Mouse (Mus musculus) splenic B cell, adult 2 months (primary cell): ENCODE results near the gene Grsf1.

Experiments used
- DNase-seq: peaks from one replicate; pipeline ENCODE4 v3.0.0-alpha.2; 2011; ENCODE audit warnings: low read depth, low spot score
- H3K27me3 ChIP-seq: 2 replicates; pipeline ENCODE4 v1.6.1; 2012; ENCODE audit warnings: mild to moderate bottlenecking, low read length, moderate library complexity, mixed read lengths; ENCODE audit not compliant: control insufficient read depth, poor library complexity, insufficient read depth, severe bottlenecking
- H3K36me3 ChIP-seq: 2 replicates; pipeline ENCODE4 v1.6.1; 2012; ENCODE audit warnings: mild to moderate bottlenecking, low read length, moderate library complexity, mixed read lengths; ENCODE audit not compliant: control insufficient read depth, poor library complexity, insufficient read depth, severe bottlenecking

Gene Grsf1

GRCm38 (mm10) chr5:88693057-88693456 lies 17.1 kb upstream of the Grsf1 start:
- no peaks in the 10 kb centered on the region for H3K27me3 ChIP-seq
- H3K36me3 ChIP-seq, result no peaks in the 10 kb centered on the region
- DNase-seq, result peak; percentile 17

GRCm38 (mm10) chr5:88692586-88692985 lies 16.6 kb upstream of the Grsf1 start:
- H3K27me3 ChIP-seq, result no peaks in the 10 kb centered on the region
- no peaks in the 10 kb centered on the region for H3K36me3 ChIP-seq
- no peak for DNase-seq

- no peaks in the 10 kb centered on the region for H3K27me3 ChIP-seq
- H3K36me3 ChIP-seq, result no peaks in the 10 kb centered on the region
- no peak for DNase-seq
Measured at GRCm38 (mm10) chr5:88691506-88692095, 15.6 kb upstream of the Grsf1 start.

- Histone ChIP-seq H3K36me3 (no peaks in the 10 kb centered on the region), H3K27me3 (no peaks in the 10 kb centered on the region)
- DNase-seq, result no peak
Measured at GRCm38 (mm10) chr5:88690681-88691505, 14.9 kb upstream of the Grsf1 start.

- no peaks in the 10 kb centered on the region for H3K36me3 ChIP-seq
- no peaks in the 10 kb centered on the region for H3K27me3 ChIP-seq
- peak; percentile 63 for DNase-seq
Measured at GRCm38 (mm10) chr5:88689279-88689938, 13.4 kb upstream of the Grsf1 start.

- DNase-seq, result peak; percentile 3
- Histone ChIP-seq H3K36me3 (no peaks in the 10 kb centered on the region), H3K27me3 (no peaks in the 10 kb centered on the region)
Measured at GRCm38 (mm10) chr5:88688583-88689187, 12.7 kb upstream of the Grsf1 start.

GRCm38 (mm10) chr5:88687996-88688406 lies 12.0 kb upstream of the Grsf1 start:
- DNase-seq, result no peak
- no peaks in the 10 kb centered on the region for H3K36me3 ChIP-seq

GRCm38 (mm10) chr5:88685745-88686299 lies 9.9 kb upstream of the Grsf1 start:
- DNase-seq, result no peak
- Histone ChIP-seq H3K36me3 (no peaks in the 10 kb centered on the region), H3K27me3 (no peaks in the 10 kb centered on the region)

More at GRCm38 (mm10) chr5:88687996-88688406, 12.0 kb upstream of the Grsf1 start:
- H3K27me3 ChIP-seq, result no peaks in the 10 kb centered on the region

GRCm38 (mm10) chr5:88685306-88685705 lies 9.3 kb upstream of the Grsf1 start:
- no peaks in the 10 kb centered on the region for H3K36me3 ChIP-seq
- H3K27me3 ChIP-seq, result no peaks in the 10 kb centered on the region
- no peak for DNase-seq

- DNase-seq, result no peak
- Histone ChIP-seq H3K36me3 (no peaks in the 10 kb centered on the region), H3K27me3 (no peaks in the 10 kb centered on the region)
Measured at GRCm38 (mm10) chr5:88684226-88684625, 8.3 kb upstream of the Grsf1 start.

- DNase-seq, result no peak
- Histone ChIP-seq H3K27me3 (no peaks in the 10 kb centered on the region), H3K36me3 (no peaks in the 10 kb centered on the region)
Measured at GRCm38 (mm10) chr5:88683706-88684105, 7.7 kb upstream of the Grsf1 start.

GRCm38 (mm10) chr5:88680567-88680966 lies 4.6 kb upstream of the Grsf1 start:
- no peak for DNase-seq
- Histone ChIP-seq H3K27me3 (no peaks in the 10 kb centered on the region), H3K36me3 (no peaks in the 10 kb centered on the region)

- no peak for DNase-seq
- no peaks in the 10 kb centered on the region for H3K27me3 ChIP-seq
- H3K36me3 ChIP-seq, result no peaks in the 10 kb centered on the region
Measured at GRCm38 (mm10) chr5:88679341-88679740, 3.4 kb upstream of the Grsf1 start.

GRCm38 (mm10) chr5:88678929-88679328 lies 3.0 kb upstream of the Grsf1 start:
- DNase-seq, result no peak
- Histone ChIP-seq H3K27me3 (no peaks in the 10 kb centered on the region), H3K36me3 (no peaks in the 10 kb centered on the region)
